Mouse (Mus musculus): ENCODE measurements around the gene Usp17le. TPM values are rescaled to one million over a fixed set of nuclear protein-coding genes. Genes with fewer than 3 reads are reported as not detected.

Usp17le gene
- not detected for total RNA-seq (2023)

GRCm38 (mm10) chr7:104777370-104777769 is at the start of gene Usp17le:
Gene Usp17le (minus strand): TSS chr7:104777470.

Other genes starting within 250 kb of the Usp17le start
- not detected for gene Olfr651, start 227.3 kb downstream of the Usp17le start, total RNA-seq (2023)
- not detected for gene Olfr652, start 216.6 kb downstream of the Usp17le start, total RNA-seq (2023)
- not detected for gene Olfr653, start 200.2 kb downstream of the Usp17le start, total RNA-seq (2023)
- not detected for gene Olfr654, start 190.4 kb downstream of the Usp17le start, total RNA-seq (2023)
- gene Olfr655, start 175.7 kb downstream of the Usp17le start, total RNA-seq (2023): not detected
- gene Olfr656, start 163.5 kb downstream of the Usp17le start, total RNA-seq (2023): under 1 TPM in 1 of 2 experiments, not detected in 1; 0.09 TPM
- not detected for gene Olfr657, start 152.7 kb downstream of the Usp17le start, total RNA-seq (2023)
- gene Olfr658, start 130.2 kb downstream of the Usp17le start, total RNA-seq (2023): not detected
- not detected for gene Olfr659, start 110.7 kb downstream of the Usp17le start, total RNA-seq (2023)
- gene Olfr661, start 91.0 kb downstream of the Usp17le start, total RNA-seq (2023): not detected
- gene Usp17lb, start 65.1 kb upstream of the Usp17le start, total RNA-seq (2023): under 1 TPM in 1 of 2 experiments, not detected in 1; 0.24 TPM
- gene Usp17la, start 79.5 kb upstream of the Usp17le start, total RNA-seq (2023): not detected
- gene Olfr665, start 100.6 kb upstream of the Usp17le start, total RNA-seq (2023): not detected
- not detected for gene Olfr666, start 118.5 kb upstream of the Usp17le start, total RNA-seq (2023)
- not detected for gene Olfr667, start 144.0 kb upstream of the Usp17le start, total RNA-seq (2023)
- not detected for gene Olfr668, start 150.6 kb upstream of the Usp17le start, total RNA-seq (2023)
- gene Olfr669, start 156.8 kb upstream of the Usp17le start, total RNA-seq (2023): not detected
- not detected for gene Olfr670, start 185.2 kb upstream of the Usp17le start, total RNA-seq (2023)
- gene Olfr671, start 201.7 kb upstream of the Usp17le start, total RNA-seq (2023): not detected
- not detected for gene Olfr672, start 224.6 kb upstream of the Usp17le start, total RNA-seq (2023)